Mouse (Mus musculus) granulocyte monocyte progenitor cell, adult 5-6 weeks (primary cell): ENCODE data around the gene Npas1. TPM values are rescaled to one million over a fixed set of nuclear protein-coding genes. Genes with fewer than 3 reads are reported as not detected.

Experiments
- ATAC-seq: replicated peaks from 2 replicates; pipeline ENCODE4 v1.8.0; 2016; ENCODE audit warnings: mild to moderate bottlenecking, moderate TSS enrichment, inconsistent platforms; ENCODE audit not compliant: poor library complexity, severe bottlenecking
- total RNA-seq, 2 experiments: library from RNA; stranded (forward) in 1 of 2; stranded (reverse) in 1 of 2; fragments of 200-712, 200-1000 nt in 1 of 2; fragments of >200 nt in 1 of 2; fragmentation: Nextera tagmentation in 1 of 2; gene quantifications; 2 replicates each; pipeline ENCODE4 v1.2.3; 2014 to 2017

Gene Npas1
- not detected in 2 replicates for total RNA-seq (2014; fragmentation: Nextera tagmentation)
- not detected in 2 replicates for total RNA-seq (2017)

DNA sequence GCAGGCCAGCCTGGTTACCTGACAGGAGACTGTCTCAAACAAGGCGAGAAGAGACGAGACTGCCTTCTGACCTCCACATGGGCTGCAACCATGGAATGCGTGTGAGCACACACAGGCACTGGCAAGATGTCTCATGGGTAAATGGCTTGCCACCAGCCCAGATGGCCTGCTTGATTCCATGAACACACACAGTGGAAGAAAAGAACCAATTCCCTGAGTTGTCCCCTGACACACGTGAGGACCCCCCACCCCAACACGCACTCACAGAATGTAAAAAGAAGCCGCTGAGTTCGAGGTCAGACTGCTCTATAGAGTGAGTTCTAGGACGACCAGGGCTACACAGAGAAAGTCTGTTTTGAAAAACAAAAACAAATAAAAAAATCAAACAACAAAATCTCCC, at the start of gene Npas1:
Gene Npas1 (minus strand): TSS at position 101 of the 400 bp plus-strand sequence.
- no peak for ATAC-seq

DNA sequence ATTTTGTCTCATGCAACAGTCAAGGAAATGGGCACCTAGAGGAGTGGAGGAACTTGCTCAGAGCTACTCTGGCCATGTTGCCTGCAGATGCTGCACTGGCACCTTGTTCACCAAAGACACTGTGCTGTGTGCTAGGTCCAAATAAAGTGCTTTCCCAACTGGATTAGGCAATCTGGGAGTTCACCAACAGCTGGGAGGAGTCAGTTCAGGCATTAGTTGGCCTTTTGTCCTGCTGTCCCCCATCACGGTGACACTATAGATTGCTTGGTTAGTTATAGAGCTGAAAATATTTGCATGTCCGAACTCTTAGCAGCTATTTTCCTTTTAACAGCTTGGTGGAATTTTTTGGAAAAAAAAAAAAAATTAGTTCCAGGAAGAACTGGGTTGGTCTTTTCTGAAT, 48.5 kb upstream of the Npas1 start:
- ATAC-seq, result no peak

DNA sequence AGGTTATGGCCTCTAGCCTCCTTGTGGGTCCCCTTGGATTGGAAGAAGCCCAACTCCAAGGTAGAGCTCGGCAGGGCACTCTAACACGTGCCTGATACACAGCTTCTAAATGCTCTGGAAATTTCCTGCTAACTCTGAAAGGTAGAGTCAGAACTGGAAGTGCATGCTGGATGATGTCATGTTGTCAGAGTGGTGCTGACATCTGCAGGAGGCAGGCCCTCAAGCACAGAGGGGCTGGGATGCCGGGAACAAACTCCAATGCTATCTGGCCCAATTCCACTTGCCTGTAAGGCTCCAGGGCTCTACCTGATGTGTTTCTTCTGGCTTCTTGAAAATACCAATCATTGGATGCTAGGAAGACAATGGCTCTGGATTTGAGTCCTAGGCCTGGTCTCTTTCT, 47.9 kb upstream of the Npas1 start:
- ATAC-seq, result no peak

DNA sequence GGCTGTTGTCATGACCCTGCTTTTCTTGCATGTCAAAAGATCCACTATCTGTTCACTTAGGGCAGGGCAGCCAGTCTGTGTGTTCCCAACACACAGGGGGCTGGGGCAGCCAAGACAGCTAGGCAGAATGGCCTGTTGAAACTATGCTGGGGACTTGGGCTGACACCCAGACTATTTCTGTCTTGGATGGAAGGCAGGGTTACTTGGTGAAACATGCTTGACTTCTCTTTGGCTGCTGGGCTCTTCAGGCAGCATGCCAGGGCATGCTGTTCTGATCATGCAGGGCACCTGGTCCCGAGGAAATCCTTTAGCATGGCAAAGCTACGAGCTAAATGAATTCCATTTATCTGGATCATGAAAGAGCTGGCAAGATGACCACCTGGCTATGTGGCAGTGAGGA, 46.8 kb upstream of the Npas1 start:
- ATAC-seq, result no peak

- no peak for ATAC-seq
Observed at GRCm38 (mm10) chr7:16519310-16519709, 41.8 kb upstream of the Npas1 start.

DNA sequence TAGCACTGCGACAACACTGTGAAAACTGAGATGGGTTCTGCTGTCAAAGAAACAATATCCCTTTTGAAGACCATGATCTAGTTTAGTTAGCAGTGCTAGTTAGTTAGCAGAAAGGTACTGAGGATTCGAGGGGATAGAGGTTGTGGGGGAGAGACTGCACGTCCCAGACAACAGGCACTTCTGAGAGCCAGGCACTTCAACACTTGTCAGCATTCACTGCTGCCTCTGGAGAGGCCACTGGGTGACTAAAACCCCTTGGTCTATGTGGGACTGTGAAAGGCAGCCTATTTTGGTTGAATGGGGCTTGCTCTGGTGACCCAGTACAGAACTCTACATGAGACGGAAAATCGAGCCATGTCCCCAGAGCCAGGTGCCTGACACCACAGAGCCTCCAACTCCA, 39.7 kb upstream of the Npas1 start:
- no peak for ATAC-seq

- ATAC-seq, result peak; percentile 68
Observed at GRCm38 (mm10) chr7:16507284-16507683, 29.8 kb upstream of the Npas1 start.

- peak; percentile 72 for ATAC-seq
Observed at GRCm38 (mm10) chr7:16505226-16505593, 27.7 kb upstream of the Npas1 start.

- ATAC-seq, result peak; percentile 56
Observed at GRCm38 (mm10) chr7:16504573-16505225, 27.2 kb upstream of the Npas1 start.

- no peak for ATAC-seq
Observed at GRCm38 (mm10) chr7:16501571-16501970, 24.0 kb upstream of the Npas1 start.

DNA sequence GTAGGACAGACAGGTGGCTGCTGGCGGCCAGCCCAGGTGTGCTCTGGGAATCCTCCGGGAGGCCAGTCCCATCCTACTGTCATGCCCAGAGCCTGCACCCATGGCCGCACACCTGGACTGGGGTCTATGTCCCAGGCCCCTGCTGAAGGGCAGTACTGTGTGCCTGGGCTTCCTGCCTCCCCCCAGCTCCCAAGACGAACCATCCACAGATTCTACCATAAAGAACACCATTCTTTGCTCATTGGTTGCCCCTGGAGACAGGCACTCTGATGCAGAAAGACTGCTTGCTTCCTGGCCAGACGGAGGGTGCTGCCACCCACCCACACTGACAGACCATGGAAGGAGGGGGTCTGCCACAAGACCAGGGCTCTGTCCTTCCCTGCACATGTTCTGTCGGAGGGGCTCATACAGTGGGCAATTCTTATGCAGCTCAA, 22.2 kb upstream of the Npas1 start:
- ATAC-seq, result no peak

DNA sequence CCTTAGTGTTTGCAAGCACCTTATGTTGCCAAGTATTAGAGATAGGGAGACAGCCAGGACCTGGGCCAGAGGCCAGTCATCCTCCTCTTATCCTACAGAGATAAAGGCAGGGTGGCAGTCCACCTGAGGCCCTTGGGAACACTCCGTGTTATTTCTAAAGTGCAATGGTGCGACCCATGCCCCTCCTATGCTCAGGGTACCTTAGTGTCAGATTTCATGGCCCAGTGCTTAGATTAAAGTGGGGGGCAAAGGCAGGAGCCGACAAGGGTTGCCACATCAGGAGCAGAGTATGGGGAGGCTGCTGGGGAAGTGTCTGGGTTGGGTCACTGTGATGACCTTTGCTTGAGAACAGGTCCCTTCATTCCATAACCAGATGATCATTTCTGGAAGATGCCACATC, 18.7 kb upstream of the Npas1 start:
- ATAC-seq, result no peak

DNA sequence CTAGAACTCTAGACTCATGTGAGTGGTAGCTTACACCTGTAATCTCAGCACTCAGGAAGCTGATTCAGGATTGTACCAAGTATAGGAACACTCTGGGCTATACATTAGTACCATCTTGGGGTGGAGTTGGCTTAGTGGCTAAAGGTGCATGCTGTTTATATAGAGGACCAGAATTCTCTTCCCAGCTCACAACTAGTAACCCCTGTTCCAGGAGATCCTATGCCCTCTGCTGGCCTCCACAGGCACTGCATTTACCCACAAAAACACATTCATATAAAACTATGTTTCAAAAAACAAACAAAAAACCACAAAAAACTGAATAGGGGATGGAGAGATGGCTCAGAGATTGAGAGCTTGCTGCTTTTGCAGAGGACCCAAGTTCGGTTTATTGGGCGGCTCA, 15.8 kb upstream of the Npas1 start:
- peak; percentile 44; the same call in 1 of the 2 replicates for ATAC-seq

DNA sequence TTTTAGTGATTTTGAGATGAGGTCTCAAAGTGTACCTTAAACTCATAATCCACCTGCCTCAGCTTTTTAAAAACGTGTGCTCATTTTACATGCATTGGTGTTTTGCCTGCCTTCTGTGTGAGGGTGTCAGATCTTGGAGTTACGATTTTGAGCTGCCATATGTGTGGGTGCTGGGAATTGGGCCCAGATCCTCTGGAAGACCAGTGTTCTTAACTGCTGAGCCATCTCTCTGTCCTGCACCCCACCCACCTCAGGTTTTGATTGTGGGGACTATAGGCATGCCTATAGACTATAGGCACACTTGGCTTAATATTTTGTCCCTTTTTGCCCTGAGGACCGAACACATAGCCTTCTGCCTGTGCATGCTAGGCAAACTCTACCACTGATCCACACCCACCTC, 14.7 kb upstream of the Npas1 start:
- no peak for ATAC-seq

- peak; percentile 83 for ATAC-seq
Observed at GRCm38 (mm10) chr7:16491759-16492158, 14.2 kb upstream of the Npas1 start.

DNA sequence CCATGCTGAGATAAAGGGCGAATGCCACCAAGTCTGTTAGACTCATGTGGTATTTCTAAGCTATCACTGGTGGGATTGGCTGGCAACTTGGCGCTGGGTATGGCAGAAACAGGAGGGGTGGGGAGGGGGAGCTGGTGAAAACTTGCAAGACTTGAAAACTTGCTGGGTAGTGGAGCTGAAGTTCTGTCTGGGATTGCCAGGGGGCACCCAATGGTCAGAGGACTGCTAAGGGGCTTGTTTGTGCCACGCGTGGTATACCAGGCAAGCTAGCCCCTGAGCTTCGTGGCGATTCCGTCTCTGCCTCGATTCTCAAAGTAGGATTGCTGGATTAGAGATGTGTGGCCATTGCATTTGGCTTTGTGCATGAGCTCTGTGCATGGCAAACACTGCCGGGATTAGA, 12.4 kb upstream of the Npas1 start:
- ATAC-seq, result no peak

DNA sequence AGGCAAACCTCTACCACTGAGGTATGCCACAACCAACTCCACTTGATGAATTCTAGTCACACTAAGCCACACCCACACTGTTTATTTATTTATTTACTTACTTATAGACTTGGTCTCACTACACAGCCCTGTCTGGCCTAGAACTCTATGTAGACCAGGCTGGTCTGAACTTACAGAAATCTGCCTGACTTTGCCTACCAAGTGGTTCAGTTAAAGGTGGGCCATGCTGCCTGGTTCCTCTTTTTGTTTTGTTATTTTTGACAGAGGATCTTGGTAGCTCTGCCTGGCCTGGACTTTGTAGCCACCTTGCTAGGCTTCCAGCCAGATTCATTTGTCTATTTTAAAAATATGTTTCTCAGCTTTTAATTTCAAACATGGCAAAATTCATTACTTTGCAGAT, 11.3 kb upstream of the Npas1 start:
- no peak for ATAC-seq

GRCm38 (mm10) chr7:16476600-16476989, 933 bp downstream of the Npas1 start:
- peak; percentile 43 for ATAC-seq

DNA sequence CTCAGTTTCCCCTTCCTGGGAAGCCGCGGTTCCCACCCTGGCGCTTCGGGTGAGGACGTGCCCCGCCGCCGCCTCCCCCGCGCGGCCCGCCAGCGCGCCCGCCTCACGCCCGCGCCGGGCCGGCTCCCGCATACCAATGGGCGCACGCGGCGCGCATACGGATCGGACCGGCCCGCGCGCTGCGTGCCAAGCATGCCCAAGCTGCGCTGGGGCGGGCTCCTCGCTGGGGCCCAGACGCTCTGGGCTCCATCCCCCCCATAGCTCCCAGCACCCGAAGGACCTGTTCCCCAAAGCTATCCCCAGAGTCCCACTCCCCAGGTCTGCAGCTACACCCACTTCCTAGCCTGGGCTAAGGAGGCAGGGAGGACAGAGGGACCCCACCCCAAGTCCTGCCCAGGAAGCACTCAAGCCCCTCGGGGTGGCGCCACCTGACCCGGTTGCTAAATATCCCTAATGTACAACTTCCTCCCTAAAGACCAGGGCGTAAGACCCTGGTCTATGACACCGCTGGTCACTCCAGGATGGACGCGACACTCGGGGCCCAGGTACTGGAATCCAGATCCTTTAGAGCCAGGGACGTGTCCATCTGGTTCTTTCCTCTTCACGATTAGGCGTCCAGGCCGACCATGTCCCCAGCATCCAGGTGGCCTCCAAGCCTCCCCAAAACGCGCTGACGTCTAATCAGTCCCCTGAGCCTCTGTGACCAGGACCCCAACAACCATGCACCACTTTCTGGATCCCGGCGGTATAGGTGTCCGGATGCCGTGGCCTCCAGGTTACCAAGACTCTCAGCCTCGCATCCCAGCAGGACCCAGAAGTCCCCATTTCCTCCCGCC, 1.5 kb downstream of the Npas1 start:
- no peak for ATAC-seq

- no peak for ATAC-seq
Observed at GRCm38 (mm10) chr7:16475321-16475720, 2.2 kb downstream of the Npas1 start.

- ATAC-seq, result peak; percentile 66
Observed at GRCm38 (mm10) chr7:16474445-16474844, 3.1 kb downstream of the Npas1 start.

DNA sequence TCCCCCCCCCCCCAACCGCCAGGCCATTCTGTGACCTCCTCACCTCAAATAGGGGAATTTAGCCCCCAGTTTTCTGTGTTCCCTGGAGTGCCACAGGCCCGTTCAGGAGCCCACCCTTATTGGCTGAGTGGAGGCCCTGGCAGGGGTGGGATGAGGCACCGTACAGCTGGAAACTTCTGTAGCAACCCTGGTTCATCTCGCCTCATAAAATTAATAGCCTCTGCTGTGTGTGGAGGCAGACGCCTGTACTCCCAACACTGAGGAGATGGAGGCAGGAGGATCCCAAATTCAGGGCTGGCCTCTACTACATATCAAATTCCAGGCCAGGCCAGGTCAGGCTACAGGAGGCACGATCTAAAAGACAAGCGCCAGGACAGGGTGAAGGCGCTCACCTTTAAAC, 3.7 kb downstream of the Npas1 start:
- ATAC-seq, result no peak
